Mouse (Mus musculus) forebrain, embryonic 10.5 days (tissue): ENCODE data around the gene Rab38. TPM values are rescaled to one million over a fixed set of nuclear protein-coding genes. Genes with fewer than 3 reads are reported as not detected.

Experiments used
- DNase-seq: peaks from one replicate; pipeline ENCODE4 v3.0.0-alpha.2; 2017; ENCODE audit warnings: low spot score; ENCODE audit errors: extremely low spot score
- H3K27ac ChIP-seq: fragments of 300-500 bp; sonication (generic); 2 replicates; pipeline ENCODE4 v1.5.1; 2016; ENCODE audit warnings: mild to moderate bottlenecking
- H3K27me3 ChIP-seq: fragments of 300-500 bp; sonication (generic); 2 replicates; pipeline ENCODE4 v1.6.1; 2016; ENCODE audit warnings: mild to moderate bottlenecking; ENCODE audit not compliant: poor library complexity, severe bottlenecking
- H3K36me3 ChIP-seq: fragments of 300-500 bp; sonication (generic); replicated peaks from 2 replicates; pipeline ENCODE4 v1.6.1; 2016; ENCODE audit warnings: mild to moderate bottlenecking, moderate library complexity
- H3K4me1 ChIP-seq: fragments of 300-500 bp; sonication (generic); 2 replicates; pipeline ENCODE4 v1.6.1; 2016
- H3K4me3 ChIP-seq: fragments of 300-500 bp; sonication (generic); 2 replicates; pipeline ENCODE4 v1.5.1; 2016; ENCODE audit warnings: mild to moderate bottlenecking, moderate library complexity
- H3K9me3 ChIP-seq: fragments of 300-500 bp; sonication (generic); 2 replicates; pipeline ENCODE4 v1.6.1; 2016; ENCODE audit warnings: mild to moderate bottlenecking, moderate library complexity
- WGBS: fragments of 180-500 bp; shearing (Covaris S2); methylation state at CpG from one replicate; pipeline ENCODE4 v1.1.7; 2016; 5-methylcytosine and 5-hydroxymethylcytosine counted together
- polyA plus RNA-seq: library from polyadenylated mRNA; unstranded; fragments of >200 nt; fragmentation: Nextera tagmentation; extraction: Ambion mirVana; gene quantifications from 2 replicates; pipeline ENCODE4 v1.2.1, GENCODE M21; 2016

Gene Rab38
- polyA plus RNA-seq, 1 experiment from 2014 or later, result 7.0 TPM

- Histone ChIP-seq H3K36me3 (no peaks in the 10 kb centered on the region), H3K27me3 (no peaks in the 10 kb centered on the region), H3K4me3 (no peak overlapping the region), H3K4me1 (no peaks in the 10 kb centered on the region), H3K27ac (no peak overlapping the region), H3K9me3 (no peaks in the 10 kb centered on the region)
- WGBS, result 73% methylated on average over 2 of the region's 2 CpGs
- no peak for DNase-seq
These were observed 15.3 kb downstream of the Rab38 start for GRCm38 (mm10) chr7:88445320-88445903.

GRCm38 (mm10) chr7:88453234-88453633 lies 23.2 kb downstream of the Rab38 start:
- Histone ChIP-seq H3K4me3 (no peak overlapping the region), H3K36me3 (no peaks in the 10 kb centered on the region), H3K27ac (no peak overlapping the region), H3K27me3 (no peaks in the 10 kb centered on the region), H3K4me1 (no peaks in the 10 kb centered on the region), H3K9me3 (no peaks in the 10 kb centered on the region)
- WGBS, result 72% methylated on average over 1 of the region's 1 CpGs
- DNase-seq, result no peak

GRCm38 (mm10) chr7:88457827-88458226 lies 27.8 kb downstream of the Rab38 start:
- Histone ChIP-seq H3K27ac (no peak overlapping the region), H3K9me3 (no peaks in the 10 kb centered on the region), H3K4me1 (no peaks in the 10 kb centered on the region), H3K27me3 (no peaks in the 10 kb centered on the region), H3K36me3 (no peaks in the 10 kb centered on the region), H3K4me3 (no peak overlapping the region)
- DNase-seq, result no peak
- 93% methylated on average over 3 of the region's 3 CpGs for WGBS

GRCm38 (mm10) chr7:88467754-88468153 lies 37.7 kb downstream of the Rab38 start:
- Histone ChIP-seq H3K36me3 (no peaks in the 10 kb centered on the region), H3K27ac (no peak overlapping the region), H3K4me1 (no peaks in the 10 kb centered on the region), H3K4me3 (no peak overlapping the region), H3K9me3 (no peaks in the 10 kb centered on the region), H3K27me3 (no peaks in the 10 kb centered on the region)
- no peak for DNase-seq
- WGBS, result 81% methylated on average over 3 of the region's 3 CpGs

DNA sequence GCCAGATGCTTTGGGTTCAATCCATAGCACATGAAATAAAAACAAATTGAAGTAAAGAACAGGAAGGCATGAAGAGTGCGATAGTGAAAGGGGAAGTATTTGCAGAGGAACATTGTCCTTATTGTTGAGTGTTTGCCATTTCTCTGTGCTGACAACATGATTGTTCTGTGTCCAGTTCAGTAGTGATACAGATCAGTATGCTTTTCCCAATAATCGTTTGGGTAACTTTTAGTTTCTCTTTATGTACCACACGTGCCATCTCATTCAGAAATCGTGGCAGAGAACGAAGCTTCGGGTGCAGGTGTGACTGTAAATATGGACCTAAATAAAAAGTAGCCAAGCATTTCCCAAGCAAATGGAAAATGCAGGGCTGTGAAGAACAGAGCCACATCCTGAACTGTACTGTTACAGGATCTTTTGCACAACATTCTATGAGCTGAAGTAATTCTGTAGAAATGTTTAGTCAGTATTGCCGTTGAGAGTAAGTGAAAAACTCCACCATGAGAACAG lies 52.1 kb downstream of the Rab38 start:
- H3K9me3 ChIP-seq, result no peaks in the 10 kb centered on the region
- no peak overlapping the region for H3K27ac ChIP-seq
- no peaks in the 10 kb centered on the region for H3K27me3 ChIP-seq
- DNase-seq, result no peak
- no peaks in the 10 kb centered on the region for H3K4me1 ChIP-seq
- WGBS, result 93% methylated on average over 7 of the region's 7 CpGs
- no peak overlapping the region for H3K4me3 ChIP-seq
- no peaks in the 10 kb centered on the region for H3K36me3 ChIP-seq

GRCm38 (mm10) chr7:88482628-88483027 lies 52.6 kb downstream of the Rab38 start:
- DNase-seq, result no peak
- no peaks in the 10 kb centered on the region for H3K27me3 ChIP-seq
- 80% methylated on average over 7 of the region's 7 CpGs for WGBS
- H3K36me3 ChIP-seq, result no peaks in the 10 kb centered on the region
- no peaks in the 10 kb centered on the region for H3K4me1 ChIP-seq
- no peak overlapping the region for H3K4me3 ChIP-seq
- H3K27ac ChIP-seq, result no peak overlapping the region
- H3K9me3 ChIP-seq, result no peaks in the 10 kb centered on the region

GRCm38 (mm10) chr7:88491020-88491419 lies 60.9 kb downstream of the Rab38 start:
- H3K9me3 ChIP-seq, result no peaks in the 10 kb centered on the region
- 25% methylated on average over 2 of the region's 2 CpGs for WGBS
- H3K4me3 ChIP-seq, result no peak overlapping the region
- no peak overlapping the region for H3K27ac ChIP-seq
- H3K4me1 ChIP-seq, result peaks cover 7% of the 10 kb centered on the region
- H3K36me3 ChIP-seq, result no peaks in the 10 kb centered on the region
- H3K27me3 ChIP-seq, result no peaks in the 10 kb centered on the region
- DNase-seq, result no peak

DNA sequence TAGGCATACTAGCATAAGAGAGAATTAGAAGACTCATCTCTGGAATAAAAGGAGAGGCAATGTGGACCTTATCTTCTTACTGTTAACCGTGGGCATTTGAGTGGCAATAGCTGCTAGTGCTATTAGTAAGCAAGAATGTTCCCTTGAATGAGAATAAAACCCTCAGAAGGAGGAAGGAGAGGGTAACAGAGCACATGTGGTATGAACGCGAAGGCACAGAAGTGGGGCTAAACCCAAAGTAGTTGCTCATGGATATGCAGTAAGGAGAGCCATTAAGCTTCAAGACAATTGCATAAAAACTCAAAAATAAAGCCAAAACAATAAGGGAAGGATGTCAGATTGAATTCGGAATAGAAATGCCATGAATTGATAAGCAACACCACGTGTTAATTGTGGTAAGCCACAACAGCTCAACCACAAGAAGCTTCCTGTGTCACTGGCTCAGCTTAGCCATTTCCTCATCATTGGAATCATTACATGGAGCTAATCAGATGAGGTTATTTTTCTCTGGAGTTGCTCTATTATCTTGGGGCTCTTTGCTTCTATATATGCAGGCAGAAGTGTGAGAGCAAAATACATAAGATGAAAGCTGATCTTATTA lies 72.2 kb downstream of the Rab38 start:
- H3K27me3 ChIP-seq, result no peaks in the 10 kb centered on the region
- no peak overlapping the region for H3K27ac ChIP-seq
- H3K4me3 ChIP-seq, result no peak overlapping the region
- peaks cover 3% of the 10 kb centered on the region; the same call in 1 of the 2 replicates for H3K4me1 ChIP-seq
- H3K36me3 ChIP-seq, result no peaks in the 10 kb centered on the region
- no peaks in the 10 kb centered on the region for H3K9me3 ChIP-seq
- 90% methylated on average over 5 of the region's 5 CpGs for WGBS
- no peak for DNase-seq

DNA sequence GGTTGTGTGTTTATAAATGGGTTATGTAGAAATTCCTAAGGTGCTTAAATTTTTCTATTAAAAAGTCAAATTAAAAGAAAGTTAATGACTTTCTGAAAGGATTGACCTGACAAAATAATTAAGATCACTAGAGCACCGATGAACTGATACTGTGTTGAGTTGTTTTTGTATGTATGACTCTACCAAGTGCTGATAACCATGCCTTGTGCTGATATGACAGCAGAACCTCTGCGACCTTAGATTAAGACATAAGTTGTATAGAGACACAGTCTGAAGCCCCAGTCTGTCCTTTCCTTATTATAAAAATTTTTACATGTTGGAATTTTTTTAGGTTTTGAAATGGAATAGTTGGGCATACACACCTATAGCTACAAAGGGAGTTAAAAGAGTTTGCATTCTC lies 79.7 kb downstream of the Rab38 start:
- no peak overlapping the region for H3K27ac ChIP-seq
- H3K9me3 ChIP-seq, result no peaks in the 10 kb centered on the region
- H3K27me3 ChIP-seq, result no peaks in the 10 kb centered on the region
- no peaks in the 10 kb centered on the region for H3K4me1 ChIP-seq
- WGBS, result 88% methylated on average over 2 of the region's 2 CpGs
- no peaks in the 10 kb centered on the region for H3K36me3 ChIP-seq
- no peak overlapping the region for H3K4me3 ChIP-seq
- no peak for DNase-seq

- no peaks in the 10 kb centered on the region for H3K4me1 ChIP-seq
- H3K27me3 ChIP-seq, result no peaks in the 10 kb centered on the region
- H3K9me3 ChIP-seq, result no peaks in the 10 kb centered on the region
- no peak overlapping the region for H3K27ac ChIP-seq
- DNase-seq, result no peak
- no peaks in the 10 kb centered on the region for H3K36me3 ChIP-seq
- WGBS, result 77% methylated on average over 1 of the region's 1 CpGs
- H3K4me3 ChIP-seq, result no peak overlapping the region
These were observed 92.4 kb downstream of the Rab38 start for GRCm38 (mm10) chr7:88522481-88522880.

- no peak overlapping the region for H3K27ac ChIP-seq
- no peak for DNase-seq
- 66% methylated on average over 1 of the region's 1 CpGs for WGBS
These were observed 97.1 kb downstream of the Rab38 start for GRCm38 (mm10) chr7:88527100-88527671.

DNA sequence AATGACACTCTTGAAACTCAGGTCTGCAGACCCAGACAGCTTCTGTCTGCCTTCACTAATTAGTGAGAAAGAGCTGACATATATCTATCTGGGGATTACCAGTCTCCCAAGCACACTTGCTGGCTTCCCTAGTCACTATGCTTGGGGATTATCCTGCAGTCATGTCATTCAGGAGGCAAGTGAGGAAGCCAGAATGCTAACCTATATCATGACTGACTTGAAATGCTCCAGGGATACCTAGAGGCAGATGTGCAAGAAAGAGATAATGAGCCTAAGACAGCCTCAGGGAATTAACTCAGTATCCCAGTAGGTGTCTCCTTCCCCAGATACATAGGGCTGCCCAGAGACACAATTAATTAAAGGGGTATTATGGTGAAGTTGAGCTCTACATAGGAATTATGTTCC lies 106.1 kb downstream of the Rab38 start:
- no peak for DNase-seq
- Histone ChIP-seq H3K36me3 (no peaks in the 10 kb centered on the region), H3K9me3 (no peaks in the 10 kb centered on the region), H3K4me3 (no peak overlapping the region), H3K4me1 (0 out of 2 replicates have a peak, but pooled peaks cover 12% of the 10 kb centered on the region), H3K27ac (no peak overlapping the region), H3K27me3 (no peaks in the 10 kb centered on the region)

More at GRCm38 (mm10) chr7:88527100-88527671, 97.1 kb downstream of the Rab38 start:
- Histone ChIP-seq H3K36me3 (no peaks in the 10 kb centered on the region), H3K4me3 (no peak overlapping the region), H3K27me3 (no peaks in the 10 kb centered on the region), H3K4me1 (no peaks in the 10 kb centered on the region), H3K9me3 (no peaks in the 10 kb centered on the region)

DNA sequence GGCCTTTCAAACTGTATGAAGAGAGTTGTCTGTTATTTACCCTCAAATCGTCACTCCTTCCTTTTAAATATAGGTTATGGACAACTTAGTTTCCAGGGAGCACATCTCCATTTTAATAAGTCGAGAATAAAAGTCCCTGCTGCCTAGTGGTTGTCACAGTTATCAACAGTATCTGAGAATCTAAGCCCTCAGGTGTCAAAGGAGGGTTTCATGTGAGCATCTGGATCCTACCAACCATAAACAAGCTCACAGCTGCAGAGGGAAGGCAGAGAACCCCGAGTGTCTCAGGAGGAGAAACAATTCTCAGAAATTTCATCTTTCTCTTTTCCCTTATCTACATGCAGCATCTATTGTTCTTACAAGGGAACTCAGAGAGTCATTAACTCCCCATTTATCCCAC lies 106.7 kb downstream of the Rab38 start:
- Histone ChIP-seq H3K4me3 (no peak overlapping the region), H3K36me3 (no peaks in the 10 kb centered on the region), H3K4me1 (0 out of 2 replicates have a peak, but pooled peaks cover 12% of the 10 kb centered on the region), H3K27ac (no peak overlapping the region), H3K27me3 (no peaks in the 10 kb centered on the region), H3K9me3 (no peaks in the 10 kb centered on the region)
- DNase-seq, result no peak
- 81% methylated on average over 3 of the region's 3 CpGs for WGBS
